Mouse (Mus musculus) lung, embryonic 15.5 days (tissue): Measurements from ENCODE around the gene Ubald1. TPM values are rescaled to one million over a fixed set of nuclear protein-coding genes. Genes with fewer than 3 reads are reported as not detected.

Experiments
- ATAC-seq: fragments of 200-750 bp; cut with Nextera tagmentation; 2 replicates; pipeline ENCODE4 v1.8.0; 2017; ENCODE audit warnings: moderate number of reproducible peaks, borderline replicate concordance; ENCODE audit not compliant: low FRiP score, low TSS enrichment; ENCODE audit errors: extremely low read depth
- H3K27ac ChIP-seq: fragments of 300-500 bp; sonication (generic); 2 replicates; pipeline ENCODE4 v1.5.1; 2015; ENCODE audit warnings: moderate library complexity, mild to moderate bottlenecking, inconsistent platforms
- H3K27me3 ChIP-seq: fragments of 300-500 bp; sonication (generic); 2 replicates; pipeline ENCODE4 v1.6.1; 2015; ENCODE audit warnings: inconsistent platforms
- H3K36me3 ChIP-seq: fragments of 300-500 bp; sonication (generic); 2 replicates; pipeline ENCODE4 v1.6.1; 2015; ENCODE audit warnings: inconsistent platforms
- H3K4me1 ChIP-seq: fragments of 300-500 bp; sonication (generic); 2 replicates; pipeline ENCODE4 v1.6.1; 2015; ENCODE audit warnings: inconsistent platforms
- H3K4me2 ChIP-seq: fragments of 300-500 bp; sonication (generic); 2 replicates; pipeline ENCODE4 v1.6.1; 2015; ENCODE audit warnings: inconsistent platforms, mild to moderate bottlenecking, moderate library complexity
- H3K4me3 ChIP-seq: fragments of 300-500 bp; sonication (generic); 2 replicates; pipeline ENCODE4 v1.5.1; 2015; ENCODE audit warnings: mild to moderate bottlenecking, inconsistent platforms
- H3K9ac ChIP-seq: fragments of 300-500 bp; sonication (generic); 2 replicates; pipeline ENCODE4 v1.6.1; 2015; ENCODE audit warnings: inconsistent platforms
- H3K9me3 ChIP-seq: fragments of 300-500 bp; sonication (generic); 2 replicates; pipeline ENCODE4 v1.6.1; 2016; ENCODE audit warnings: inconsistent platforms
- WGBS: fragments of 180-500 bp; shearing (Covaris S2); methylation state at CpG from one replicate; pipeline ENCODE4 v1.1.7; 2015; 5-methylcytosine and 5-hydroxymethylcytosine counted together
- polyA plus RNA-seq: library from polyadenylated mRNA; unstranded; fragments of >200 nt; fragmentation: Nextera tagmentation; extraction: Ambion mirVana; gene quantifications from 2 replicates; pipeline ENCODE4 v1.2.1, GENCODE M21; 2015

Gene Ubald1
- polyA plus RNA-seq, 1 experiment from 2014 or later, result 35.7 TPM

DNA sequence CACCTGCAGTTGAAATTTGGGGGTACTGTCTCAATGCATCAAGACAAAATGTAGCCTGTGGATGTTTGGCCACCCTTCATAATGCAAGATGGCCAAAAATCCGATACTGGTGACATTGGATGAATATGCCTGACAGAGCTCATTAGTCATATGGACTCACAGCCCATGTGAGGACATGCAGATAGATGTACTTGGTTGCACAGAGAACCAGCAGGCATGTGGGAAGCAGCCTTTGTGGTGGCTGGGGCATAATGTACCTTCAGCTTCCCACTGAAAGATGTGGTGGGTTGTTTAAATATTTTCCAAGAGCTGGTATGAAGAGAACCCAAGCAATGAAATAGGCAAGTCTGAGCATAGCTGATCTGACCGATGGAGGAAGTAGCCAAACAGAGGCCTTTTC lies 46.3 kb downstream of the Ubald1 start:
- Histone ChIP-seq H3K27me3 (no peaks in the 10 kb centered on the region), H3K36me3 (no peaks in the 10 kb centered on the region), H3K27ac (no peak overlapping the region), H3K9me3 (no peaks in the 10 kb centered on the region), H3K4me2 (no peak overlapping the region), H3K4me1 (peaks cover 11% of the 10 kb centered on the region; the same call in 1 of the 2 replicates), H3K4me3 (no peak overlapping the region), H3K9ac (no peak overlapping the region)
- WGBS, result 63% methylated on average over 2 of the region's 2 CpGs
- no peak for ATAC-seq

DNA sequence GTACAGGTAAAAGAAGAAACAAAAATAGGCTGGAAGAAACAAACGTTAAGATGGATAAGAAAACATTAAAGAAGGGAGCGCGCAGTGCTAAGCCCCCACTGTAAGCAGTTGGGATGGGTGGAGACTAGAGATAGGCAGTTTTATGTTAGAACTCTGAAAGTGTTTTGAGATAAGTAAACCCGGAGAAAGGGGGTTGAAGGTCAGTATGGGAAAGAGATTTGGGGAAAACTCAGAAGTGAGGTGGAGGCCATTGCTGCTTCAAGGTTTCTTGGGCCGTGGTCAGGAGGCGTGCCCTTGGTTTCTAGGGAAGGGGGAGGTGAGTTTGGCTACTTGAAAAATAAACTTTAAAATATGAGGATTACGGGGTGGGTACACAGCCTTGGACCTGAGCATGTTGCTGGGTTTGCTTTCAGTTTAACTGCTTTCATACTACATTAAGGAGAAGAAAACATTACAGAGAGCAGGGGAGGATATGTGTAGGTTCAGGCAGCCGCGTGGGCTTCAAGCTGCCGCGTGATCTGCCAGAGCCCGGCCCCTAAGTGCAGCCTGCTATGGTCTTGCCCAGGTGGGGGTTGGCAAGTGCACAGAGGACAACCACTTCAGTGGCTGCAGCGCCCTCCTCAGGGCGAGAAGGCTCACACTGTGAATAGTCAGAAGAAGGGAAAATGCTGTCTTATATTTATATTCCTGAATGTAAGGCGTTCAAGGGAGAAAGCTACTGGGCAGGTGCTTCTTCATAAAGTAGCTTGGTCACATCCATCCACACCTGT lies 48.3 kb downstream of the Ubald1 start:
- Histone ChIP-seq H3K27me3 (no peaks in the 10 kb centered on the region), H3K27ac (no peak overlapping the region), H3K4me1 (peaks cover 11% of the 10 kb centered on the region; the same call in 1 of the 2 replicates), H3K4me3 (no peak overlapping the region), H3K36me3 (no peaks in the 10 kb centered on the region), H3K9me3 (no peaks in the 10 kb centered on the region), H3K9ac (no peak overlapping the region), H3K4me2 (no peak overlapping the region)
- no peak for ATAC-seq
- WGBS, result 56% methylated on average over 15 of the region's 15 CpGs

DNA sequence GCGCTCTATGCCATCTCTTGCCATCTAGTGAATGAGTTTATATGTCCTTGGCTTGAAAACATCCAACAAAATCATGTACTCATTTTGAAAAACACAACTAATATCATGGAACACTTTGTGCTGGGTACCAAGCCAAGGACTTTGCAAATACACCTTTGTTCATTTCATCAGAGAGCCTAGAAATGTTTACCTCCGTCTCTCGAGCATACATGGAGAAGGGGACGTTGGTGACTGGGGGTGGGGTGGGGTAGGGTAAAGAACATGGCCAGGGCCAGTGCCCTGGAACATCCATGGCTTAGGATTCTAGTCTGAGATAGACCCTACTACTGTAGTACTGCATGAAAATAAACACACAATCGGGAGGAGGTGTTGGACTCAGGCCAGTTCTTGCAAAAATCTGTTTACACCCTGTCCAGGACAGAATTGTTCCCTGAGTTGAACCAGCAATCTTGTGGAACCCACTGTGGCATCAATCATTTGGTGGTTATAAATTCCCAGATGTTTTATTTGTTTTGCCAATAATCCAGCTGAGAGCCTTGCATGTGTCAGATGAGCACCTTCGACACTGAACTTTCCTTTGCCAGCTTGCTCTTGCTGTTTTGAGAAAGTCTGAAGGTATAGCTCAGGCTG lies 50.7 kb downstream of the Ubald1 start:
- Histone ChIP-seq H3K9me3 (no peaks in the 10 kb centered on the region), H3K36me3 (no peaks in the 10 kb centered on the region), H3K4me3 (no peak overlapping the region), H3K4me2 (no peak overlapping the region), H3K9ac (no peak overlapping the region), H3K27ac (no peak overlapping the region), H3K4me1 (peaks cover 8% of the 10 kb centered on the region; the same call in 1 of the 2 replicates), H3K27me3 (no peaks in the 10 kb centered on the region)
- no peak for ATAC-seq
- 56% methylated on average over 6 of the region's 6 CpGs for WGBS

DNA sequence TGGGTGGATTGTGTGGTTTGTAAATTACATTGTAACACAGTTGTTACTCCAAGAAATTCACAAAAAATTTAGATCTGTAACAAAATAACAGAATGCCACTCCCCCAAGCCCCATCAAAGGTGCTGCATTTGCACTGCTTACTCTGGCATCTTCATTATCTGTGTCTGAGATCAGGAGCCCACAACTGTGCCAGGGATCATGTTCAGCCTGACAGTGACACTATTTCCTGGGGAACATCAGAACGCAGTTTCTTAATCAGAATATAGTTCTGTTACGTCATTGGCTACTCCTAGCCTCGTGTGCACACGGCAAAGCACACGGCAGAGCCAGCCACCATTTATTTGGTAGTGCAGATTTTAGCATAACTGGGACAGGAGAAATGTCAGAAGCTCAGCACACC lies 52.5 kb downstream of the Ubald1 start:
- no peak overlapping the region for H3K4me2 ChIP-seq
- H3K9ac ChIP-seq, result no peak overlapping the region
- no peak for ATAC-seq
- WGBS, result 87% methylated on average over 5 of the region's 5 CpGs
- no peaks in the 10 kb centered on the region for H3K9me3 ChIP-seq
- no peaks in the 10 kb centered on the region for H3K36me3 ChIP-seq
- no peaks in the 10 kb centered on the region for H3K27me3 ChIP-seq
- peaks cover 3% of the 10 kb centered on the region; the same call in 1 of the 2 replicates for H3K4me1 ChIP-seq
- no peak overlapping the region for H3K27ac ChIP-seq
- H3K4me3 ChIP-seq, result no peak overlapping the region

Other genes with a start within 250 kb of the Ubald1 start
- gene Vasn, start 240.4 kb downstream of the Ubald1 start, polyA plus RNA-seq, result 25.1 and 25.9 TPM in 2 replicates
- 66.0 and 66.5 TPM in 2 replicates for gene Dnaja3, start 240.3 kb downstream of the Ubald1 start, polyA plus RNA-seq
- 13.4 and 15.2 TPM in 2 replicates for gene Coro7, start 200.5 kb downstream of the Ubald1 start, polyA plus RNA-seq
- gene Nmral1, start 161.0 kb downstream of the Ubald1 start, polyA plus RNA-seq, result 78.7 and 81.2 TPM in 2 replicates
- gene Hmox2, start 154.0 kb downstream of the Ubald1 start, polyA plus RNA-seq, result 106 and 113 TPM in 2 replicates
- 83.2 and 91.1 TPM in 2 replicates for gene Cdip1, start 90.0 kb downstream of the Ubald1 start, polyA plus RNA-seq
- 0.57 and 0.69 TPM in 2 replicates for gene 4930562C15Rik, start 44.9 kb downstream of the Ubald1 start, polyA plus RNA-seq
- 88.1 and 93.0 TPM in 2 replicates for gene Mgrn1, start 5.9 kb upstream of the Ubald1 start, polyA plus RNA-seq
- 150 and 167 TPM in 2 replicates for gene Nudt16l1, start 58.4 kb upstream of the Ubald1 start, polyA plus RNA-seq
- gene Anks3, start 83.9 kb upstream of the Ubald1 start, polyA plus RNA-seq, result 54.1 and 56.2 TPM in 2 replicates
- 0.31 TPM in 1 of 2 replicates, not detected in the other for gene Sept12, start 117.5 kb upstream of the Ubald1 start, polyA plus RNA-seq
- 30.2 and 33.8 TPM in 2 replicates for gene Smim22, start 127.0 kb upstream of the Ubald1 start, polyA plus RNA-seq
- 53.5 and 60.3 TPM in 2 replicates for gene Rogdi, start 133.2 kb upstream of the Ubald1 start, polyA plus RNA-seq
- gene Glyr1, start 169.5 kb upstream of the Ubald1 start, polyA plus RNA-seq, result 149 and 153 TPM in 2 replicates
- 19.8 and 21.4 TPM in 2 replicates for gene Ubn1, start 169.7 kb upstream of the Ubald1 start, polyA plus RNA-seq